Mouse (Mus musculus) left cerebral cortex, adult 2 months (tissue): Measurements from ENCODE around the gene Traf3ip3. TPM values are rescaled to one million over a fixed set of nuclear protein-coding genes. Genes with fewer than 3 reads are reported as not detected.

ENCODE experiments used
- DNase-seq, 2 experiments: peaks; one replicate each; pipeline ENCODE4 v3.0.0; 2021 to 2022; ENCODE audit warnings: low spot score in 2 of 2, mixed read lengths in 1 of 2; ENCODE audit errors: extremely low spot score in 1 of 2
- H3K27ac ChIP-seq: fragments of 200-600 bp; 2 replicates; pipeline ENCODE4 v1.8.1; 2022
- H3K4me3 ChIP-seq: fragments of 200-600 bp; 2 replicates; pipeline ENCODE4 v1.8.1; 2022
- CTCF ChIP-seq: fragments of 200-600 bp; IDR thresholded peaks from 2 replicates; pipeline ENCODE4 v1.8.1; 2022; ENCODE audit warnings: antibody characterized with exemption, mild to moderate bottlenecking, moderate library complexity
- intact Hi-C: fragments of 180-260 bp; cut with DNase I; formaldehyde crosslinking; loops from one replicate; pipeline ENCODE4 v1.15.1; 2025
- total RNA-seq, 2 experiments: library from RNA; stranded (reverse); gene quantifications; 2 replicates each; pipeline ENCODE4 v1.2.3; 2021

Traf3ip3 gene
- total RNA-seq, 2 experiments from 2014 or later, result 1.2 to 1.8 TPM

DNA sequence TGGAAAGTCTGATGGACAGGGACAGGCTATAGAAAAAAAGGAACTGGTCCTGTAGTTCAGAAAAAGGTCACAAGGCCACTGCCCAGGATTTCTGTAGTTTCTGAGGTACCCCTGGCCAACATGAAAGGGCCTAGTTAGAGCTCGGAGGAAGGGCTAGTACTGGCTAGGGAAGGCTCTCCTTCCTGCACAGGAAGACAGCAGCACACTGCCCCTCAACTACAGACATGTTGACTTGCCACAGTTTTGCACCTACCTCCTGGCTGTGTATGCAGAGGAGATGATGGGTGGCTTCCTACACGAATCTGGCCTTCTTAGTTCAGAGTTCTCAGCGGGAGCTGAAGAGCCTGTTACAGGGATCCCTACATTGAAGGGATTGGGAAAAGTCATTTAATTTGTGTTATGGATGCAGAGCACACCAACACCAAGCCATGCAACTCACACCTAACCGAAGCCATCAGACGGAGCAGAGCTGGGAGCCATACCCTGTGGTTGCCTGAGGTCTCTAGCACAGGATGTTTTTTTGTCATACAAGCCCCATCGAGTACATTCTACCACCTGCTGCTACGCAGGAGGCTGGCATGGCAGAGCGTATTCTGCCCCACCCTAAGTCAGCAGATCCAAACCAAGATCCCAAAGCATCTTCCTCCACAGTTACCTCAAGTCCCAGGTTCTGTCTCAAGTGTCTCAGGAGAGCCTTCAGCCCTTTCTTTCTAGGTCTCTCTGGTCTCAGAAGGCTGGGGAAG, 692 bp downstream of the Traf3ip3 start:
- intact Hi-C loops, result no loop called here
- Histone ChIP-seq H3K4me3 (no peak overlapping the region), H3K27ac (no peak overlapping the region)
- TF ChIP-seq CTCF, result no peak
- no peak for DNase-seq

GRCm38 (mm10) chr1:193198312-193198711, 3.2 kb downstream of the Traf3ip3 start:
- intact Hi-C loops, result no loop called here
- TF ChIP-seq CTCF, result peak; percentile 16
- DNase-seq, result no peak
- H3K4me3 ChIP-seq, result no peak overlapping the region
- H3K27ac ChIP-seq, result no peak overlapping the region

DNA sequence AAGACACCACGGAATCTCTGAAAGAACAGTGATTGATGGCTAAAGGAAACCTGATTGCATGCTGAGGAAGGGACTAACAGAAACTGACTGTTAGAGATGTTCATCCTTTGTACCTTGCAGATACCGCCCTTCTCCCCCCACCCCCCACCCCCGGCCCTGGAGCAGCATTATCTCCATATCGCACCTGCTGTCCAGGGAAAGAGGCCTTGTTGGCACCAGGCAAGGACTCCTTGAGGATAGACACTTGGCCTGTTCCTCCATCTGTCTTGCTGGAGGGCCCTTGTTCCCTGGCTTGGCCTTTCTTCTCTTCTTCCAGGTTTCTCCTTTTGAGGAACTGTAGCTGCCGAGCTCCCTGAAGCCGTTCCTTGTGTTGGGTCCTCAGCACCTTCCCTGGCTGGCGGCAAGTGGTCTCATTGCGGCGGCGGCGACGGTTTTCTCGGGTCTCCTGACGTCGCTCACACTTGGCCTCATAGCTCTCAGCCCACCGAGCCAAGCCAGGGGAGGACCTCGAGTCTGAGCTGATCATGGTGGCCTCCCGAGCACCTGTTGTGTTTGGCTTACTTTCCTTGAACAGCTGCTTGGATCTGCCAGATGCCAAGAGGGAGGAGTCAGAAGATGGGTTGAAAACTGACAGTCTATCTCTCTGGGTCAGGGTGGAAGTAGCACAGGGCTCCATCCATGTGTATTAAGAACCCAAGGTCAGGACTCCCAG, 3.9 kb downstream of the Traf3ip3 start:
- no peak for DNase-seq
- H3K4me3 ChIP-seq, result no peak overlapping the region
- intact Hi-C loops, result no loop called here
- no peak overlapping the region for H3K27ac ChIP-seq
- TF ChIP-seq CTCF, result no peak

DNA sequence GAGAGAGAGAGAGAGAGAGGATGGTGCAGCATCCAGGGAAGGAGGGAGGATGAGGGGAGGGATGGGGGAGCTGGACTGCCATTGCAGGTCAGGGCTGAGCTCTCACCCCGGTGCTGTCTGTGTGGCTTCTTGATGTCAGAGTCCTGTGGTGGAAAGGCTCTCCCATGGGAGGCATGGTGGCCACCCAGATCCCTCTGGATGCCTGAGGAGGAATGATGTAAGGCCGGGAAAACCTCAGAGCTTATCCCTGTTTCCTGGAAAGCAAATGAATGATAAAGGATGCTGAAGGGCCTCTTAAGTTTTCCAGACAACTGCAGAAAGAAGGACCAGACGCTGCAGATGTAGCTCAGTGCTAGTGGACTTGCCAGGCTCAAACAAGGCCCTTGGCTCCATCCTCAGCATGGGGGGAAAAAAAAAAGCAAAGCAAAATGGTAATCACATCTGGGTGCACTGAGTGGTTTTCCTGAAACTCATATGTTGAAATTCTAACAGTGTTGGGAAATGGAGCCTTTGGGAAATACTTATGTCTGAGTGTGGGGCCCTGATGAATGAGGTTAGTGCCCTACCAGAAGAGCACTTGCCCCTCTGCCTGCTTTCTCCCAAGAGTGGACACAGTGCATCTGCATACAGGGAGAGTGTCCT, 6.2 kb downstream of the Traf3ip3 start:
- intact Hi-C loops, result no loop called here
- Histone ChIP-seq H3K4me3 (no peak overlapping the region), H3K27ac (no peak overlapping the region)
- TF ChIP-seq CTCF, result no peak
- no peak for DNase-seq

DNA sequence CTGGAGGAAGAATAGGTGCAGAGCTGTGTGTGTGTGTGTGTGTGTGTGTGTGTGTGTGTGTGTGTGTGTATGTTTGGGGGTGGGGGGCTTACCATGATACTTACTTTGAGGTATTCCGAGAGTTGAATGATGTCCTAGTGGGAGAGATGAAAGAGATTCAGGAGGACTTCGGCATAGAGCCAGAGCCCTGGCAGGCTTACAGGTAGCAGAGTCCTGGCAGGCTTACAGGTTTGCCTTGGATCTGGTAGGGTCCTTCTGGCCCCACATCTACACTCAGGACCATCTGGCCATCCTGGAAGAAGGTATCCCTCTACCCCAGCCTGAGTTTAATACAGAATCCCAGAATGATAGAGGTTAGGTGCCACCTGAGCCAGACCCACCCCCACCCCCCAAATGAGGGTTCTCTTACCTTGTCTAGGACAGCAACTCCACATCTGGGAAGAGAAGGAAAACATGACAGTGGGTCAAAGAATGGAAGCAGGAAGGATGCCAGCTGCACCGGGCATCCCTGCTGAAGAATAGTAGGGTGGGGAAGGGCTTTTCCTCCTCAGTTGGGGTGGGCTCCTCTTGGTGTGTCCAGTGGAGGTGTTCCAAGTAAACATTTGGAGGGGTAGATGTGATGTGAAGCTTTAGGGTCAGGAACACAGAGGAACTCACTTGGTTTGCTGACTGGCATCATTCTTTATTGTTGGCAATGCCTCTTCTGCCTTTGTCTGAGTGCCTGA, 6.9 kb downstream of the Traf3ip3 start:
- intact Hi-C loops, result no loop called here
- no peak for TF ChIP-seq CTCF
- DNase-seq, result no peak
- Histone ChIP-seq H3K4me3 (no peak overlapping the region), H3K27ac (no peak overlapping the region)

DNA sequence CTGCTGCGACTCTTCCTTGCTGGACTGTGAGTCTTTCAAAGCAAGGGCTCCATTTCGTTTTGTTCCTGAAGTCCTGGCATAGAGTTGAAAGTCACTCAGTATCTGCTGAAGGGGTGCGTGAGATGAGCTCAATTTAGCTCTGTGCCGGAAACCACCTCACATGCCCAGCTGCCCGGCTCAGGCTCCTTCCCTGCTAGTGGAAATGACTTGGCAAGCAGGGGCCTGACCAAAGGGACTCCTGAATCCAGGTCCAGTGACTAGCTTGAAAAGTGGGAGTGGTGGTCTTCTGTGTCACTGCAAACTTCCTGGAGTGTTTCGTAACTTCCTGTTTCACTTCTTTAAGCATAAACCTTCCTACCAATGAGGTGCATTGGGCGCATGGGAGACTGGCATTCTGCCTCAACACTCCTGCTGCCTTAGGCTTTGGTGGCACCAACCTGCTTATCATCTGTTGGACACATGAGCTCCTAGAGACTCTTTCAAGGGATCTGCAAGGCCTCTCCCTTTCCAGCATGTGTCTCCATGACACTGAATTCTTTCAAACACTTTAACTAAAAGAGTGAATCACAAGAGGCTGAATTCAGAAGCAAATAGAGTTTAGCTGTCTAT, 9.7 kb downstream of the Traf3ip3 start:
- no peak for TF ChIP-seq CTCF
- Histone ChIP-seq H3K27ac (no peak overlapping the region), H3K4me3 (no peak overlapping the region)
- intact Hi-C loops, result no loop called here
- DNase-seq, result no peak

GRCm38 (mm10) chr1:193189771-193190170, 11.7 kb downstream of the Traf3ip3 start:
- no peak for TF ChIP-seq CTCF
- intact Hi-C loops, result no loop called here
- DNase-seq, result no peak
- peak overlapping the region; percentile 69 for H3K27ac ChIP-seq
- no peak overlapping the region for H3K4me3 ChIP-seq

- Histone ChIP-seq H3K27ac (peak overlapping the region; percentile 69), H3K4me3 (no peak overlapping the region)
- intact Hi-C loops, result no loop called here
- DNase-seq, result peak in 1 of 2 experiments; percentile 16
- TF ChIP-seq CTCF, result no peak
Measured at GRCm38 (mm10) chr1:193189151-193189621, 12.3 kb downstream of the Traf3ip3 start.

- Histone ChIP-seq H3K27ac (no peak overlapping the region), H3K4me3 (no peak overlapping the region)
- intact Hi-C loops, result no loop called here
- no peak for TF ChIP-seq CTCF
- DNase-seq, result no peak
Measured at GRCm38 (mm10) chr1:193188257-193188656, 13.2 kb downstream of the Traf3ip3 start.

DNA sequence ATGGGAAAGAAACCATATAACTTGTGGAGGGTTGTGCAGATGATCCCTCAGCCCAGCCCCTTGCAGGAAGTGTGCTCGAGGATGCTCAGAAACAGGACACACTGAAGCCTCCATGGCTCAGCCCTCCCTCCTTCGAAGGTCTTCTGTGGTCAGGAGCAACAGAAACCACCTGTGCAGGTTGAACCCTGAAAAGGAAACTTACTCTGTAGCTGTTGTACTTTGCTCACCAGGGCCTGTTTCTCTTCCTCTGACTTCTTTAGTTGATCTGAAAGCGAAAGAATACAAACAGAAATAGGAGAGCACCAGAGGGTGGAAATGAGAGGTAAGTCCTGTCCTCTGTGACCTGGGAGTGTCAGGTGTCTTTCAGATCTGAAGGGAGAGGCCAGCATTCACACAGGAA, 20.4 kb downstream of the Traf3ip3 start:
- intact Hi-C loops, result no loop called here
- Histone ChIP-seq H3K27ac (no peak overlapping the region), H3K4me3 (no peak overlapping the region)
- no peak for DNase-seq
- no peak for TF ChIP-seq CTCF

GRCm38 (mm10) chr1:193174143-193174733, 27.3 kb downstream of the Traf3ip3 start:
- intact Hi-C loops, result no loop called here
- Histone ChIP-seq H3K27ac (peak overlapping the region; percentile 92), H3K4me3 (no peak overlapping the region)
- no peak for DNase-seq
- TF ChIP-seq CTCF, result no peak
